Mouse (Mus musculus) kidney, embryonic 15.5 days (tissue): ENCODE measurements around the gene Mn1. TPM values are rescaled to one million over a fixed set of nuclear protein-coding genes. Genes with fewer than 3 reads are reported as not detected.

Experiments used
- ATAC-seq: fragments of 200-750 bp; cut with Nextera tagmentation; replicated peaks from 2 replicates; pipeline ENCODE4 v1.8.0; 2017; ENCODE audit warnings: moderate TSS enrichment; ENCODE audit not compliant: low FRiP score
- H3K27ac ChIP-seq: fragments of 300-500 bp; sonication (generic); 2 replicates; pipeline ENCODE4 v1.5.1; 2015; ENCODE audit warnings: mild to moderate bottlenecking, inconsistent platforms
- H3K27me3 ChIP-seq: fragments of 300-500 bp; sonication (generic); 2 replicates; pipeline ENCODE4 v1.6.1; 2015; ENCODE audit warnings: inconsistent platforms
- H3K36me3 ChIP-seq: fragments of 300-500 bp; sonication (generic); 2 replicates; pipeline ENCODE4 v1.6.1; 2015; ENCODE audit warnings: inconsistent platforms
- H3K4me1 ChIP-seq: fragments of 300-500 bp; sonication (generic); 2 replicates; pipeline ENCODE4 v1.6.1; 2015; ENCODE audit warnings: inconsistent platforms
- H3K4me2 ChIP-seq: fragments of 300-500 bp; sonication (generic); 2 replicates; pipeline ENCODE4 v1.6.1; 2015; ENCODE audit warnings: moderate library complexity, mild to moderate bottlenecking, inconsistent platforms
- H3K4me3 ChIP-seq: fragments of 300-500 bp; sonication (generic); replicated peaks from 2 replicates; pipeline ENCODE4 v1.5.1; 2015; ENCODE audit warnings: mild to moderate bottlenecking, inconsistent platforms
- H3K9ac ChIP-seq: fragments of 300-500 bp; sonication (generic); 2 replicates; pipeline ENCODE4 v1.6.1; 2015; ENCODE audit warnings: mild to moderate bottlenecking, inconsistent platforms
- H3K9me3 ChIP-seq: fragments of 300-500 bp; sonication (generic); replicated peaks from 2 replicates; pipeline ENCODE4 v1.6.1; 2016; ENCODE audit warnings: inconsistent platforms
- WGBS: fragments of 180-500 bp; shearing (Covaris S2); methylation state at CpG from one replicate; pipeline ENCODE4 v1.1.7; 2015; ENCODE audit warnings: mixed read lengths; 5-methylcytosine and 5-hydroxymethylcytosine counted together
- polyA plus RNA-seq: library from polyadenylated mRNA; unstranded; fragments of >200 nt; fragmentation: Nextera tagmentation; extraction: Ambion mirVana; gene quantifications from 2 replicates; pipeline ENCODE4 v1.2.1, GENCODE M21; 2015

Gene Mn1
- polyA plus RNA-seq, 1 experiment from 2014 or later = 7.8 TPM

DNA sequence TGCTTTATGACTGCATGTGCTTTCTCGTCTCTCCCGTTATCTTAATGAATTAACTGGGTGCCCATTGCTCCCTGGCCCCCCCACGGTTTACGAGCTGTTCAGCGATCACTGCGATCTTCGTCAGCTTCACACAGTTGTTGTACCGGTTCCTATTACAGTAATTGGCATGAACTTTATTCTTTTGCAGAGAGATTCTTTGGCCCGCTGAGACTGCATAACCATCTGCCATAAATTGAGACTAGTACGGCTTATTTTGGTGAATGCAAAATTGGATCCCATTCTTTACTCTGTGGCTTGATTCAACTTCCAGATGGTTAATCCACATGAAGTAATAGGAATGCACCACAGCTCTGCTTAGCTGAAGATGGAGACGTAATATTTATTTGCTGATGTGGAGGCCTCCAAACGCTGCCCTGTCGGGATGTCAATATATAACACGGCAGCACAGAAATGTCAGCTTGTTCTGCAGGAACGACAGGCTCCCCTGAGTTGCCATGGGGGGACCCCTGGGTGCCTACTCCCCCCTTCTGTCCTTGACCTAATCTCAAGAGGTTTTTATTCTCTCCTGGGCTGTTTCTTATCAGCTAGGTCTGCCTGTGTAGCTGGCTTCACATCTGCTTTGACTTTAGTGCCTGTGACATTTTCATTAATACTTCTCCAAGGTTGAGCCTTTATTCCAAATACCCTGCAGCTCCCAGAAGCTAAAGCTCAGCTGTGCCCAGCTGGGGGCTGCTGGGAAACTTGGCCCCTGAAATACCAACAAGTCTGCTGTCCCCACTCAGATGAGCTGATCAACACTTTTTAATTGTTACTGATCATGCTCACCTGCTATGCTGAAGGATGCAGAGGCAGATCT is 22.7 kb upstream of the Mn1 start:
- Histone ChIP-seq H3K4me2 (peak overlapping the region; percentile 52), H3K9me3 (no peaks in the 10 kb centered on the region), H3K4me1 (peaks cover 42% of the 10 kb centered on the region), H3K27ac (no peak overlapping the region), H3K4me3 (peak overlapping the region; percentile 16), H3K27me3 (peaks cover 12% of the 10 kb centered on the region), H3K36me3 (no peaks in the 10 kb centered on the region), H3K9ac (no peak overlapping the region)
- ATAC-seq = no peak
- 16% methylated on average over 15 of the region's 15 CpGs for WGBS

DNA sequence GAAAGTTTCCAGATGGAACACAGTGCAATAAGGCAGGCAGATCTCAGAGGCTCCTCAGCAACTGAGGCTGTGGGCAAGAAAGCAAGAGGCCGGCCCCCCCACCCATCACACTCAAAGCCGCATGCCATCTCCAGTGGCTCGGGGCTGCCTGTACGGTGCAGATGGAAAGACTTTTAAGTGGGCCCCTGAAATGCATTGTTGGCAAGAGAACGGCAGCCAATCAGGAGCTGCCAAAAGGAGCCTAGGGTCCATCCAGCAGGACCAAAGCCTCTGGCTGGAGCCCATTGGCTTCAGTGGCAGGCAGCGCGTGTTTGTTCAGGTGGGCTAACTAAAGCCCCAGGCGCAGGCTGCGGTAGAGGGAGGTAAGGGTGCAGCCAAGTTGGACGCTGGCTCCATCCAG is 21.4 kb upstream of the Mn1 start:
- H3K9me3 ChIP-seq = no peaks in the 10 kb centered on the region
- no peaks in the 10 kb centered on the region for H3K36me3 ChIP-seq
- H3K4me3 ChIP-seq = no peak overlapping the region
- no peak overlapping the region for H3K4me2 ChIP-seq
- no peak for ATAC-seq
- H3K4me1 ChIP-seq = peaks cover 42% of the 10 kb centered on the region
- peaks cover 23% of the 10 kb centered on the region for H3K27me3 ChIP-seq
- H3K9ac ChIP-seq = no peak overlapping the region
- H3K27ac ChIP-seq = no peak overlapping the region
- 47% methylated on average over 10 of the region's 10 CpGs for WGBS

DNA sequence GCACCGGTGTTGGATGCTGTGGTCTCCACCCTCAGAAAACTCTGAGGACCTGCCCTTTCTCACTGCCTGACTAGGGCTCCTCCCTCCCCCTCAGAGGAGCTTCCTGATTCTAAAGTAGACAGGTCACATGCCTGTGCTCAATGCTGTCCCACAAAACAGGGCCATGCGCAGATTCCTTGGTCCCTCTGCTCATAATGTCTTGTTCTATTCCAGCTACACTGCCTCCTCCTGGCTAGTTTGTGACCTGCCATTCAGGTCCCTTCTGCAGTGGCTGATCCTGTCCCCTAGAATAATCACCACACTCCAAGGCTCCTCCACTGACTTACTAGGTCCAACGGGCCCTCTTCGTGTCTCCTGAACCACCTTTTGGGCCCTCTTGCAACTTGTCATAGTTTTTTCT is 21.0 kb upstream of the Mn1 start:
- no peak overlapping the region for H3K27ac ChIP-seq
- WGBS = 70% methylated on average over 4 of the region's 4 CpGs
- no peak for ATAC-seq

DNA sequence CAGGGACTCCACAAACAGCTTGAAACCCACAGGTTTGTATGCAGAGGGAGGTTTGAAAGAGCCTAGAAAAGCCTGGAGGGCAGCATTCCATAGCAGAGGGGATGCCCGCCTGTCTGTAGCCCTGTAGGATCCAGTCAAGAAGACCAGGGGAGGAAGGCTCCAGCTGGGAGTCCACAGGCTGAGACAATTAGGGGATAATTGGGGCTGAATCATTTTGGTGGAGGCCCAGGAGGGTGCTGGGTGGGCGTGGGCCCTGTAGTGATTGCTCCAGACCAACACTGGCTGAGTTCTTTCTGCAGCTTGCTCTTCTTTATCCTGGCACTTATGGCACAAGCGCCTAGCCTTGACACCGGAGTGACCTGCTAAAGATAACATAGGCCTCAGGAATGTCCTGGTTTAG is 18.7 kb upstream of the Mn1 start:
- Histone ChIP-seq H3K36me3 (no peaks in the 10 kb centered on the region), H3K4me1 (peaks cover 29% of the 10 kb centered on the region), H3K4me3 (no peak overlapping the region), H3K9ac (no peak overlapping the region), H3K9me3 (no peaks in the 10 kb centered on the region), H3K27me3 (peaks cover 32% of the 10 kb centered on the region), H3K4me2 (no peak overlapping the region), H3K27ac (no peak overlapping the region)
- 54% methylated on average over 4 of the region's 4 CpGs for WGBS
- no peak for ATAC-seq

More for the DNA sequence above, 21.0 kb upstream of the Mn1 start:
- Histone ChIP-seq H3K9ac (no peak overlapping the region), H3K36me3 (no peaks in the 10 kb centered on the region), H3K4me3 (no peak overlapping the region), H3K4me1 (peaks cover 42% of the 10 kb centered on the region), H3K27me3 (peaks cover 26% of the 10 kb centered on the region), H3K4me2 (no peak overlapping the region), H3K9me3 (no peaks in the 10 kb centered on the region)

DNA sequence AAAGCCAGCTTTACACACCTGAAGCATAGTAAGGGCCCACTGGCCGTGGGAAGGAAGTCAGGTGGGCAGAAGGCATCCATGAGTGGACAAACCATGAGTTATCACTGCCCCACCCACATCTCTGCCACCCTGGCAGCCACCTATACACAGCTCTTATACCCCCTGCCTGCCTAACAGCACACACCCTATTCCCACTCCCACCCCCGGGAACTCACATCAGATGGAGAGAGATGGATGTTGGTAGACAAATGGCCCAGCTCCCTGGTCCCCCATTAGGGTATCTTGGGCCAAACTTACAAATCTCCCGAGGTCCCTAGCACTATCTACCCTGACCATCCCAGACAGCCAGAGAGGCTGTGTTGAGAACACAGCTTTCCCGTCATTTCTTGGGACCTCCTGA is 17.9 kb upstream of the Mn1 start:
- no peak overlapping the region for H3K27ac ChIP-seq
- H3K4me3 ChIP-seq = no peak overlapping the region
- H3K36me3 ChIP-seq = no peaks in the 10 kb centered on the region
- no peak for ATAC-seq
- H3K4me1 ChIP-seq = peaks cover 21% of the 10 kb centered on the region
- H3K4me2 ChIP-seq = no peak overlapping the region
- WGBS = 67% methylated on average over 4 of the region's 4 CpGs
- peaks cover 32% of the 10 kb centered on the region for H3K27me3 ChIP-seq
- no peaks in the 10 kb centered on the region for H3K9me3 ChIP-seq
- H3K9ac ChIP-seq = no peak overlapping the region

DNA sequence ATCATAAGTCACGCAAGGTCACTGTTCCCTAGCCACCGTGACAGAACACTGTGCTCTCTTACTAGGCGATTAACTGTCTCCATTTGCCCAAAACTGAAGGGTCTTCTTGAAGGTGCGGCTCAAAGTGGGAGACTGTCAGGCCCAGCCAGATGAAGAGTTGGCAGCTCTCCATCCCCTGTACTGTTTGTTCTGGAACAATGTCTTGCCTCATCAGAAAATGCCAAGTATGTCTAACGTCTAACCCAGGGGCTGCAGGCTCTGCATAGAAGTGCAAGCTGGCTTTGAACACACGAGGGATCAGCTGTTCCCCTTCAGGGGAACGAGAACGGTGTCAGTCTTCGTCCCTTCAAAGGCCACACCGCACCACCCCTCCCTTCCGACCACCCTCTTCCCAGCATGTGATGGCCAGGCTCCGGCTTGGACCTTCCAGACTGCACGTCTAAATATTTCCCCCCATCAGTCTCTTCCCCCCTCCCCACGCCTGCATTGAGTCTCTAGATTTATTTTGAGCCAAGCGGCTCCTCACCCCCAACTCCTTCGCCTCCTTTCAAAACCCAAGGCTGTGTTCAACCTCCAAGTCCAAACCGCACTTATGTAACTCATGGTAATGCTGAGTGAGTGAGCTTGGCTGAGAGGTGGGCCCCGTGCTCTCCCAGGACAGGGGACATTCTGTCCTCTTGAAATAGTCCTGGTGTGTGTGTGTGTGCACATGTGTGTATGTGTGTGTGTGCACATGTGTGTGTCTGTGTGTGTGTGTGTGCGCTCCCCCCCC is 15.1 kb upstream of the Mn1 start:
- no peak for ATAC-seq
- WGBS = 73% methylated on average over 19 of the region's 19 CpGs
- Histone ChIP-seq H3K9ac (no peak overlapping the region), H3K9me3 (no peaks in the 10 kb centered on the region), H3K4me1 (0 out of 2 replicates have a peak, but pooled peaks cover 1% of the 10 kb centered on the region), H3K4me3 (no peak overlapping the region), H3K27ac (no peak overlapping the region), H3K4me2 (no peak overlapping the region), H3K36me3 (no peaks in the 10 kb centered on the region), H3K27me3 (peaks cover 35% of the 10 kb centered on the region)

DNA sequence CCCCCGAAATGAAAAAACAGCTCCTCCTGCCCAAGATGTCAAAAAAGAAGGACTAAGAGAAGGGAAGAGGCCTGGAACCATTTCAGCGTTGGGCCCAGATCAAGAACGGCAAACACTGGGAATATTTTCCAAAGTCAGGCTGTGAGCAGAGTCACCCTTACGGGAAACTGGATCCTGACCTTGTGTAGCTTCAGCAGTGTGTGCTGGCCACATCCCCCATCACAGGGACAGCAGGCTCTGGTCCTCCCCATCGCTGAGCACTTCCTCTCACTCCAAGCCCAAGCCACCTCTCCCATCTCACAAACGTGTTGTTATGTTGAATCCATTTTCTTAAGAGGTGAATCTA is 14.5 kb upstream of the Mn1 start:
- no peaks in the 10 kb centered on the region for H3K4me1 ChIP-seq
- no peak overlapping the region for H3K4me3 ChIP-seq
- H3K36me3 ChIP-seq = no peaks in the 10 kb centered on the region
- H3K4me2 ChIP-seq = no peak overlapping the region
- ATAC-seq = no peak
- H3K9ac ChIP-seq = no peak overlapping the region
- 87% methylated on average over 6 of the region's 6 CpGs for WGBS
- no peaks in the 10 kb centered on the region for H3K9me3 ChIP-seq
- H3K27ac ChIP-seq = no peak overlapping the region
- H3K27me3 ChIP-seq = peaks cover 32% of the 10 kb centered on the region

- Histone ChIP-seq H3K9ac (no peak overlapping the region), H3K4me1 (peaks cover 15% of the 10 kb centered on the region), H3K27me3 (peaks cover 47% of the 10 kb centered on the region), H3K9me3 (no peaks in the 10 kb centered on the region), H3K27ac (no peak overlapping the region), H3K4me3 (no peak overlapping the region), H3K36me3 (no peaks in the 10 kb centered on the region), H3K4me2 (no peak overlapping the region)
- no peak for ATAC-seq
- 57% methylated on average over 6 of the region's 6 CpGs for WGBS
These were observed 12.4 kb upstream of the Mn1 start for GRCm38 (mm10) chr5:111404721-111405120.

GRCm38 (mm10) chr5:111408470-111409105 is 8.6 kb upstream of the Mn1 start:
- H3K9ac ChIP-seq = no peak overlapping the region
- WGBS = 18% methylated on average over 14 of the region's 14 CpGs
- peak; percentile 55 for ATAC-seq
- H3K4me2 ChIP-seq = peak overlapping the region; percentile 39
- no peaks in the 10 kb centered on the region for H3K36me3 ChIP-seq
- peaks cover 18% of the 10 kb centered on the region for H3K4me1 ChIP-seq
- 0 out of 2 replicates have a peak overlapping the region, but pooled peaks have one; percentile 61 for H3K27ac ChIP-seq
- H3K9me3 ChIP-seq = no peaks in the 10 kb centered on the region
- H3K27me3 ChIP-seq = peaks cover 68% of the 10 kb centered on the region
- H3K4me3 ChIP-seq = no peak overlapping the region

- Histone ChIP-seq H3K36me3 (no peaks in the 10 kb centered on the region), H3K4me3 (no peak overlapping the region), H3K9ac (no peak overlapping the region), H3K27me3 (peaks cover 76% of the 10 kb centered on the region), H3K27ac (no peak overlapping the region), H3K9me3 (no peaks in the 10 kb centered on the region), H3K4me2 (no peak overlapping the region), H3K4me1 (peaks cover 23% of the 10 kb centered on the region)
- ATAC-seq = no peak
- WGBS = 0% methylated on average over 1 of the region's 1 CpGs
These were observed 7.6 kb upstream of the Mn1 start for GRCm38 (mm10) chr5:111409412-111410044.

DNA sequence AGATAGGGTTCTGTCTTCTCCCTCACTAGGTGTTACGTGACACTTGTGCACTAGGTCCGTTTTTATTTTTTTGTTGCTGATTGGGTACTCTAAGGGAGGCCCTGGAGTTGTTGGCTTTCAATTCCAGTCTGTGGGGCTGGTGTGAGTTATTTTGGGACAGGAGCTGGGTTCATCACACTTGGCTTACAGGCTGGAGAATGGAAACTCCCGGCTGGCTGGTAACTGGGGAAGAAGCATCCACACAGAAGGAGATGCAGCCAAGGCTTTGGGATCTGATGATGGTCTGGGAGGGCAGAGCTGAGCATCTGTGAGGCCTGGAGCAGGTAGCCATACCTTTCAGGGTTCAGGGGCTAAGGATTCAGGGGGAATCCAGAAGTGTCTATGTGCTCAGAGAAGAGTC is 6.5 kb upstream of the Mn1 start:
- H3K4me3 ChIP-seq = no peak overlapping the region
- WGBS = 62% methylated on average over 3 of the region's 3 CpGs
- peaks cover 28% of the 10 kb centered on the region for H3K4me1 ChIP-seq
- H3K27ac ChIP-seq = no peak overlapping the region
- H3K36me3 ChIP-seq = no peaks in the 10 kb centered on the region
- no peak for ATAC-seq
- H3K27me3 ChIP-seq = peaks cover 82% of the 10 kb centered on the region
- H3K9me3 ChIP-seq = no peaks in the 10 kb centered on the region
- H3K9ac ChIP-seq = no peak overlapping the region
- H3K4me2 ChIP-seq = no peak overlapping the region

DNA sequence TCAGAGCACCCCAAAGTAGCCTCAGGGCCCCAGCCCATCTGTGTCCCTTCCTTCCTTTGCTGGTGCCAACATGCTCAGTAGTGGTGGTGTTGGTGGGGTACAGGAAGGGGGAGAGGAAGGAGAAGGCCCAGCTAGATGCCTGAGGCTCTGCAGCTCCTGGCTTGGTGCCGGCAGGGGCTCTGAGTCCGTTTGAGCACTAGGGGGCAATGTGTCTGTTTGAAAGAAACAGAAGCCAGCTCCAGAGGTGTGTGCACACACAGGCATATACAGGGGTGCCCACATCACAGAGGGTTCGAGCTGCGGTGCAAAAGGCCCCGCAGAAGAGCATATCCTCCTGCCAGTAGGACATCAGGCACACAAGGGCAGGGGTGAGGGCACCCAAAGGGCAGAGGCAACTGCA is 3.0 kb upstream of the Mn1 start:
- no peaks in the 10 kb centered on the region for H3K9me3 ChIP-seq
- no peak overlapping the region for H3K4me2 ChIP-seq
- H3K27ac ChIP-seq = no peak overlapping the region
- no peaks in the 10 kb centered on the region for H3K36me3 ChIP-seq
- 0% methylated on average over 5 of the region's 5 CpGs for WGBS
- peaks cover 87% of the 10 kb centered on the region for H3K27me3 ChIP-seq
- H3K4me1 ChIP-seq = peaks cover 41% of the 10 kb centered on the region
- no peak overlapping the region for H3K9ac ChIP-seq
- peak; percentile 17; the same call in 1 of the 2 replicates for ATAC-seq
- H3K4me3 ChIP-seq = no peak overlapping the region
